Mouse (Mus musculus) megakaryocyte, embryonic 14.5 days (primary cell): Measurements from ENCODE around the gene Pp2d1.

ENCODE experiments used
- FLI1 ChIP-seq: IDR thresholded peaks from 2 replicates; pipeline ENCODE4 v1.6.1; 2012; ENCODE audit warnings: low read length, inconsistent platforms, mixed read lengths
- GATA1 ChIP-seq: IDR thresholded peaks from 3 replicates; pipeline ENCODE4 v1.6.1; 2012; ENCODE audit warnings: mixed read lengths, low read length, inconsistent platforms, borderline replicate concordance

GRCm38 (mm10) chr17:53582026-53582585, 42.9 kb upstream of the Pp2d1 start:
- no peak for TF ChIP-seq GATA1
- no peak for TF ChIP-seq FLI1
